Mouse (Mus musculus): ENCODE results near the gene Tox3. TPM values are rescaled to one million over a fixed set of nuclear protein-coding genes. Genes with fewer than 3 reads are reported as not detected.

Gene Tox3
- polyA plus RNA-seq, 1 experiment from 2014 or later, result 0.08 TPM

DNA sequence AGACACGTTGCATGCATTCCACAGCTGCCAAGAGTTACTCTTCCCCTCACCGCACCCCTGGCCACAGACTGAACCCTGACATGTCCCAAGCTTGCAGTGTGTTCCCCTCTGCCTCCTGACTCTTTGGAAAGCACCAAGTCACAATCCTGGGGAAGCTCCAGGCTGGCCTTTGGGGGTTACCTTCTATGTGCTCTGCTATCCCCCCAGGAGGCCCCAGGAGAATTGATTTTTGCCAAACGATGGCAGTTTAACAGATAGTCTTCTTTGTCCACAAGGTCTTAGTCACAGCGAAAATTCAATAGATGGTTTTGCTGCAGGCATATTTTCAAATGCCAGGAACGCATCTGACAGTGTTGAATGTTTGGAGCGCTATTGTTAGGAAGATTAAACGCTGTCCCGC lies 115.6 kb downstream of the Tox3 start:
- Histone ChIP-seq H3K4me2 (no peak overlapping the region), H3K27ac (replicated peaks) (no peak overlapping the region), H3K4me1 (replicated peaks) (no peaks in the 10 kb centered on the region), H3K9me3 (replicated peaks) (no peaks in the 10 kb centered on the region), H3K27me3 (no peaks in the 10 kb centered on the region), H3K36me3 (replicated peaks) (no peaks in the 10 kb centered on the region), H3K9ac (no peak overlapping the region), H3K4me3 (replicated peaks) (no peak overlapping the region)
- no peak for ATAC-seq (ENCODE audit: insufficient read depth)
- WGBS (ENCODE audit: insufficient replicate concordance), result 68% methylated on average over 8 of the region's 8 CpGs

DNA sequence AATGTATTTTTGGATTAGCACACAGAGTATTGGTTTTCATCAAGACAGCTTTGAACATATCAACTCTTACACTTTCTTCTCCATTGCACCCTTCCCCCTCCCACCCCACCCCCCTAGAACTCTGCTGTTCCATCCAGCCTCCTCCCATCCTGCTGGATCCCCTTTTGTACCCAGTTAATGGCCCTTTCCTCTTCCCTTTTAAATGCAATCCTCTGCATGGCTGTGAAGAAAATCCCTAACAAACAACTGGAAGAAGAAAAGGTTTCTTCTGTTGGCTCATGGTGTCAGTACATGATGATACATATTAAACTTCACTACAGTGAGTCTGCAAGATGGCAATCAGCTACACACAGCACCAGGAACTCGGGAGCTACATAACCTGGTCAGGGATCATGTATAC lies 124.0 kb downstream of the Tox3 start:
- no peak overlapping the region for H3K4me2 ChIP-seq
- no peak overlapping the region for H3K9ac ChIP-seq
- no peaks in the 10 kb centered on the region for H3K9me3 ChIP-seq (replicated peaks)
- H3K36me3 ChIP-seq (replicated peaks), result no peaks in the 10 kb centered on the region
- ATAC-seq (ENCODE audit: insufficient read depth), result no peak
- no peak overlapping the region for H3K27ac ChIP-seq (replicated peaks)
- no peaks in the 10 kb centered on the region for H3K27me3 ChIP-seq
- no peaks in the 10 kb centered on the region for H3K4me1 ChIP-seq (replicated peaks)
- WGBS (ENCODE audit: insufficient replicate concordance), result 36% methylated on average over 1 of the region's 1 CpGs
- H3K4me3 ChIP-seq (replicated peaks), result no peak overlapping the region

DNA sequence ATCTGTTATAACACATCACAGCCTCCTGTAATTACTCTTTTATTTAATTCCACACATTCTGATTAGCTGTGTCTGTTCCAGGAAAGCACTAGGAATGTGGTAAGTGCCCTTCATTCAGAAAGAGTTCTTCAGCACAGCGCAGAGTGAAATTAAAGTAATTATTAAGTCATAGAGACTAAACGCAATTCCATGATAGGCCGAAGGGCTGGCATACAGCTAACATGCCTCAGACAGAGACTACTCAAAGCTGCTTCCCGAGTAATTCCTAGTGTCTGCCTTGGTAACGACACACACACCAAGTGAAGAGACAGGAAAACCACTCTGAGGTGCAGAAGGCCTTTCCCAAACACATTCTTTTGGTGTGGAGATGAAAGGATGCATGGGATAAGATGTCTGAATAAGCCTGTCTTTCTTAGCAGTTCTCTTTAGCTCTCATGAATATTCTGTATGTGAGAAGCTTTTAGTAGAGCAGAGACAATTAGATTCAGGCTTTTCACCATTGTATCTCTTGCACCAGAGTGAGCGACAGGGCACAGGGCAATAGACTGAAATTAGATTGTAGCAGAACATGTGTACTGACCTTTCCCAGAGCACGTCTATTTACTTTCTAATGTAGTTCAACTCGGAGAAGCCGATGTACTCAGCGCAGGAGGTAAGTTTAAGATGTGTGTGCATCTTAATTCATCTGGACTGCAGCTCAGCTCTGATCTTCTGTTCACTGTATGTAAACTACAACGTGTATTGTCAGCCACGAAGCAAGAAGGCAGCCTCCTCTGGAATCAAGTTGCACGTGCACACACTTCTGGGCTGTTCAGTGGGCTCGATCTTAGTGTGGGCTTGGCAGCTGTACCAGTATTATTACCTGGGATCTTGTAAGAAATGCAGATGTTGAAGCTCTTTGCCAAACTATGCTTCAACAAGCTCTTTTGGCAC lies 138.8 kb downstream of the Tox3 start:
- Histone ChIP-seq H3K4me1 (replicated peaks) (no peaks in the 10 kb centered on the region), H3K36me3 (replicated peaks) (no peaks in the 10 kb centered on the region), H3K27me3 (no peaks in the 10 kb centered on the region), H3K27ac (replicated peaks) (no peak overlapping the region), H3K9me3 (replicated peaks) (no peaks in the 10 kb centered on the region), H3K9ac (no peak overlapping the region), H3K4me2 (no peak overlapping the region), H3K4me3 (replicated peaks) (no peak overlapping the region)
- ATAC-seq (ENCODE audit: insufficient read depth), result no peak
- WGBS (ENCODE audit: insufficient replicate concordance), result 65% methylated on average over 14 of the region's 14 CpGs
